Mouse (Mus musculus) liver, embryonic 14.5 days (tissue): ENCODE results near the gene Zfp398. TPM values are rescaled to one million over a fixed set of nuclear protein-coding genes. Genes with fewer than 3 reads are reported as not detected.

Source experiments
- ATAC-seq: fragments of 200-750 bp; cut with Nextera tagmentation; 2 replicates; pipeline ENCODE4 v1.8.0; 2017; ENCODE audit warnings: moderate number of reproducible peaks, mild to moderate bottlenecking, moderate library complexity; ENCODE audit not compliant: insufficient read depth
- DNase-seq, 3 experiments: peaks; one replicate each; pipeline ENCODE4 v3.0.0-alpha.2; 2012 to 2013; ENCODE audit warnings: low read depth in 3 of 3, low spot score in 3 of 3
- H3K27ac ChIP-seq: fragments of 300-500 bp; sonication (generic); 2 replicates; pipeline ENCODE4 v1.5.1; 2014; ENCODE audit warnings: moderate library complexity, mild to moderate bottlenecking, control low read depth, inconsistent platforms
- H3K27me3 ChIP-seq: fragments of 300-500 bp; sonication (generic); 2 replicates; pipeline ENCODE4 v1.6.1; 2014; ENCODE audit warnings: mild to moderate bottlenecking, low read length, moderate library complexity; ENCODE audit not compliant: control insufficient read depth, insufficient read depth
- H3K36me3 ChIP-seq: fragments of 300-500 bp; sonication (generic); replicated peaks from 2 replicates; pipeline ENCODE4 v1.6.1; 2014; ENCODE audit warnings: low read depth; ENCODE audit not compliant: control insufficient read depth, insufficient read depth
- H3K4me1 ChIP-seq, 2 experiments: fragments of 200-500 bp in 1 of 2; fragments of 300-500 bp in 1 of 2; sonication (generic) in 1 of 2; replicated peaks; 2 replicates each; pipeline ENCODE4 v1.6.1; 2012 to 2014; ENCODE audit warnings: antibody characterized with exemption in 1 of 2, inconsistent platforms in 1 of 2, low read length in 1 of 2; ENCODE audit not compliant: control insufficient read depth in 2 of 2, insufficient read depth in 2 of 2
- H3K4me2 ChIP-seq: fragments of 300-500 bp; sonication (generic); 2 replicates; pipeline ENCODE4 v1.6.1; 2014; ENCODE audit warnings: low read depth, mild to moderate bottlenecking, control low read depth, moderate library complexity
- H3K4me3 ChIP-seq, 2 experiments: fragments of 200-500 bp in 1 of 2; fragments of 300-500 bp in 1 of 2; sonication (generic) in 1 of 2; 2 replicates each; pipeline ENCODE4 v1.5.1; 2012 to 2014; ENCODE audit warnings: low read depth in 2 of 2, low read length in 2 of 2, mild to moderate bottlenecking in 2 of 2, control low read depth in 1 of 2, inconsistent platforms in 1 of 2, moderate library complexity in 1 of 2; ENCODE audit not compliant: insufficient read depth in 1 of 2
- H3K9ac ChIP-seq: fragments of 300-500 bp; sonication (generic); replicated peaks from 2 replicates; pipeline ENCODE4 v1.6.1; 2014; ENCODE audit warnings: mild to moderate bottlenecking, control low read depth, moderate library complexity
- H3K9me3 ChIP-seq: fragments of 300-500 bp; sonication (generic); 2 replicates; pipeline ENCODE4 v1.6.1; 2016; ENCODE audit warnings: low read length, mixed read lengths; ENCODE audit not compliant: control insufficient read depth
- CTCF ChIP-seq: IDR thresholded peaks from 2 replicates; pipeline ENCODE4 v1.5.1; 2016; ENCODE audit warnings: antibody characterized with exemption, low read depth, control low read depth
- EP300 ChIP-seq: IDR thresholded peaks from 2 replicates; pipeline ENCODE4 v1.6.1; 2016; ENCODE audit warnings: antibody characterized with exemption, low read depth
- WGBS: fragments of 180-500 bp; shearing (Covaris S2); extraction: QIAGEN DNeasy Blood & Tissue Kit; methylation state at CpG from one replicate; pipeline ENCODE4 v1.1.7; 2014; ENCODE audit not compliant: insufficient replicate concordance; 5-methylcytosine and 5-hydroxymethylcytosine counted together
- polyA plus RNA-seq, 2 experiments: library from polyadenylated mRNA; depleted of rRNA in 1 of 2; stranded (reverse) in 1 of 2; unstranded in 1 of 2; fragments of >200 nt; fragmentation: Nextera tagmentation in 1 of 2; extraction: Ambion mirVana in 1 of 2; gene quantifications; 2 replicates each; pipeline versions ENCODE4 v1.2.1 to v1.2.3; 2012 to 2014

Zfp398 gene
- polyA plus RNA-seq (2012; rRNA removed) (1.4 and 1.7 TPM in 2 replicates), polyA plus RNA-seq (2014; fragmentation: Nextera tagmentation; extraction: Ambion mirVana) (1.2 and 1.4 TPM in 2 replicates)

GRCm38 (mm10) chr6:47835482-47835983, at the start of gene Zfp398:
Gene Zfp398, plus strand, starts transcription at chr6:47835661.
- no peaks in the 10 kb centered on the region for H3K27me3 ChIP-seq
- DNase-seq (peak; percentile 80 to 84 (median 80)), ATAC-seq (peak; percentile 92)
- H3K36me3 ChIP-seq, result no peaks in the 10 kb centered on the region
- H3K4me2 ChIP-seq, result peak within 1 kb of the TSS; percentile 91
- under 1% methylated on average over 52 of the region's 52 CpGs for WGBS
- H3K4me1 ChIP-seq, result peaks cover 12 to 15% of the 10 kb centered on the region in 2 experiments; a peak in 3 of 4 replicates
- no peaks in the 10 kb centered on the region for H3K9me3 ChIP-seq
- peak within 1 kb of the TSS; percentile 84 to 91 for H3K4me3 ChIP-seq
- peak within 1 kb of the TSS; percentile 88 for H3K9ac ChIP-seq
- H3K27ac ChIP-seq, result peak within 1 kb of the TSS; percentile 53
- TF ChIP-seq CTCF (peak; percentile 94), EP300 (0 out of 2 replicates have a peak, but pooled peaks have one; percentile 12)

- no peaks in the 10 kb centered on the region for H3K36me3 ChIP-seq
- H3K4me1 ChIP-seq, result peaks cover 5 to 9% of the 10 kb centered on the region in 2 experiments
- H3K4me2 ChIP-seq, result peak overlapping the region; percentile 83
- peak overlapping the region; percentile 62 to 79 for H3K4me3 ChIP-seq
- peak; percentile 67 to 75 (median 68) for DNase-seq
- H3K9me3 ChIP-seq, result no peaks in the 10 kb centered on the region
- no peaks in the 10 kb centered on the region for H3K27me3 ChIP-seq
- H3K27ac ChIP-seq, result peak overlapping the region; percentile 84
- peak; percentile 87 for ATAC-seq
- peak overlapping the region; percentile 79 for H3K9ac ChIP-seq
- no peak for TF ChIP-seq EP300
- no peak for TF ChIP-seq CTCF
- under 1% methylated on average over 18 of the region's 18 CpGs for WGBS
Observed at GRCm38 (mm10) chr6:47787941-47788736, 47.3 kb upstream of the Zfp398 start.

GRCm38 (mm10) chr6:47788821-47789220, 46.6 kb upstream of the Zfp398 start:
- peak; percentile 10; the same call in 1 of the 2 replicates for ATAC-seq
- peak overlapping the region; percentile 83 for H3K4me2 ChIP-seq

GRCm38 (mm10) chr6:47790745-47791144, 44.7 kb upstream of the Zfp398 start:
- H3K27ac ChIP-seq, result no peak overlapping the region
- peak; percentile 55 for ATAC-seq
- H3K36me3 ChIP-seq, result no peaks in the 10 kb centered on the region; the same call in none of the 2 replicates
- peaks cover 5 to 9% of the 10 kb centered on the region in 2 experiments for H3K4me1 ChIP-seq
- no peak overlapping the region for H3K9ac ChIP-seq
- no peak for TF ChIP-seq EP300
- no peak for TF ChIP-seq CTCF
- no peak overlapping the region for H3K4me2 ChIP-seq
- no peaks in the 10 kb centered on the region for H3K9me3 ChIP-seq
- H3K4me3 ChIP-seq, result no peak overlapping the region
- 25% methylated on average over 2 of the region's 2 CpGs for WGBS
- H3K27me3 ChIP-seq, result no peaks in the 10 kb centered on the region
- DNase-seq, result peak; percentile 44 to 70 (median 45)

More at GRCm38 (mm10) chr6:47788821-47789220, 46.6 kb upstream of the Zfp398 start:
- Histone ChIP-seq H3K27me3 (no peaks in the 10 kb centered on the region), H3K4me1 (peaks cover 5 to 9% of the 10 kb centered on the region in 2 experiments), H3K36me3 (no peaks in the 10 kb centered on the region), H3K27ac (peak overlapping the region; percentile 84), H3K9ac (peak overlapping the region; percentile 79), H3K9me3 (no peaks in the 10 kb centered on the region), H3K4me3 (peak overlapping the region; percentile 62 to 79; a peak in 3 of 4 replicates)
- DNase-seq, result no peak
- no peak for TF ChIP-seq CTCF
- no peak for TF ChIP-seq EP300
- WGBS, result 32% methylated on average over 3 of the region's 3 CpGs

GRCm38 (mm10) chr6:47792533-47792932, 42.9 kb upstream of the Zfp398 start:
- DNase-seq (no peak), ATAC-seq (no peak)
- WGBS, result 75% methylated on average over 2 of the region's 2 CpGs
- H3K4me3 ChIP-seq, result no peak overlapping the region
- no peak overlapping the region for H3K27ac ChIP-seq
- H3K9me3 ChIP-seq, result no peaks in the 10 kb centered on the region
- H3K36me3 ChIP-seq, result peaks cover 1% of the 10 kb centered on the region
- no peak overlapping the region for H3K4me2 ChIP-seq
- H3K4me1 ChIP-seq, result peaks cover 5 to 9% of the 10 kb centered on the region in 2 experiments
- no peak for TF ChIP-seq CTCF
- TF ChIP-seq EP300, result no peak
- H3K9ac ChIP-seq, result no peak overlapping the region
- H3K27me3 ChIP-seq, result no peaks in the 10 kb centered on the region
